In the genomic region with DNA sequence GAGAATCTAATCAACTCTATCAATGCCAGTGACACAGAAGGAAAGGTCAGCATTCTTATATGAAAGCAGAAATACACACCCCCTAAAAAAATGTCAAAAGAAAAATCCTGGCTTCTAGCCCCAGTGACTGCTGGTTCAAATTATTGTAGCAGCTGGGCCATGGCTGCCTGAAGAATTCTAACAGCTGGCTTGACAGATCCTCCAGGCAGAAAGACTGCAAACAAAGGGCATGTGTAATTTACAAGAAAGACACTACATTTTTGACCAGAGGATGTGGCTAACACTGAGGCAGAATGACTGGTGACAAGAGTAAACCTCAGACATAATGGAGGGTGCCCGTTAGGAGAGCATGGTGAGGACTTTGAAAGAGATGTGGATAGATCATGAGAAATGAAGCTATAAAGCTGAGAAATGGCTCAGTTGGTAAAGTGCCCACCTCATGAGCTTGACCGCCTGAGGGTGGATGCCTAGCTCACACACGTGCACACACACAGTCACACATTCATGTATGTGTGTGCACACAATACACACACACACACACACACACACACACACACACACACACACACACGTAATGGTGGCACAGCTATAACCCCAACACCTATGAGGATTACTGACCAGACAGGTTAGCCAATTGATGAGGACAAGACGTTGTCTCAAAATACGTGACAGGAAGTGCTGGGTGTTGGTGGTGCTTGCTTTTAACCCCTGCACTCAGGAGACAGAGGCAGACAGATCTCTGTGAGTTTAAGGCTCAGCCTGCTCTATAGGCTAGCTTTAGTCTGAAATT, we compare ENCODE assay signal across 16 mouse cellular contexts. TPM values are rescaled to one million over a fixed set of nuclear protein-coding genes. Genes with fewer than 3 reads are reported as not detected.
DNase-seq lines count a peak whose midpoint lies in the region; ATAC-seq and TF ChIP-seq lines count a peak whose summit lies in the region.
"Had no signal": no experiment of that assay in that cellular context is flagged by ENCODE, and none has a peak within 500 bp of the region (broad histone marks: within the 10 kb centered on the region; RNA-seq: fewer than 3 reads in every experiment).

No protein-coding gene starts in this region.

- H3K4me3 ChIP-seq in lung, embryonic 14.5 days (ENCODE audit: low read depth, low read length), result no peak overlapping the region
- no peak overlapping the region for H3K4me3 ChIP-seq in embryonic facial prominence, embryonic 10.5 days
- no peak overlapping the region for H3K4me3 ChIP-seq in limb, embryonic 15.5 days
- H3K4me3 ChIP-seq in kidney, embryonic 15.5 days (replicated peaks), result no peak overlapping the region
- H3K4me3 ChIP-seq: forebrain, embryonic 12.5 days; megakaryocyte, embryonic 14.5 days had no signal

- H3K4me2 ChIP-seq in lung, embryonic 14.5 days, result no peak overlapping the region
- no peak overlapping the region for H3K4me2 ChIP-seq in limb, embryonic 15.5 days
- no peak overlapping the region for H3K4me2 ChIP-seq in kidney, embryonic 15.5 days
- H3K4me2 ChIP-seq: forebrain, embryonic 12.5 days had no signal

- H3K27me3 ChIP-seq in lung, embryonic 14.5 days (ENCODE audit: insufficient read depth, low read length), result no peaks in the 10 kb centered on the region
- H3K27me3 ChIP-seq in embryonic facial prominence, embryonic 10.5 days (replicated peaks; ENCODE audit: low read depth, poor library complexity, severe bottlenecking), result no peaks in the 10 kb centered on the region
- H3K27me3 ChIP-seq in limb, embryonic 15.5 days, result no peaks in the 10 kb centered on the region
- H3K27me3 ChIP-seq in kidney, embryonic 15.5 days, result no peaks in the 10 kb centered on the region
- H3K27me3 ChIP-seq: forebrain, embryonic 12.5 days had no signal

- H3K9me3 ChIP-seq in lung, embryonic 14.5 days (ENCODE audit: low read depth, low read length), result no peaks in the 10 kb centered on the region
- H3K9me3 ChIP-seq in embryonic facial prominence, embryonic 10.5 days, result no peaks in the 10 kb centered on the region
- H3K9me3 ChIP-seq in limb, embryonic 15.5 days, result no peaks in the 10 kb centered on the region
- no peaks in the 10 kb centered on the region for H3K9me3 ChIP-seq in kidney, embryonic 15.5 days (replicated peaks)
- H3K9me3 ChIP-seq: forebrain, embryonic 12.5 days; G1E; megakaryocyte, embryonic 14.5 days had no signal

- H3K27ac ChIP-seq in lung, embryonic 14.5 days (ENCODE audit: low read depth), result peak overlapping the region; percentile 33; the same call in 1 of the 2 replicates
- 0 out of 2 replicates have a peak overlapping the region, but pooled peaks have one; percentile 40 for H3K27ac ChIP-seq in embryonic facial prominence, embryonic 10.5 days (replicated peaks)
- peak overlapping the region; percentile 47; the same call in 1 of the 2 replicates for H3K27ac ChIP-seq in limb, embryonic 15.5 days
- H3K27ac ChIP-seq in kidney, embryonic 15.5 days, result no peak overlapping the region
- H3K27ac ChIP-seq: forebrain, embryonic 12.5 days had no signal

- H3K36me3 ChIP-seq in lung, embryonic 14.5 days (ENCODE audit: insufficient read depth), result no peaks in the 10 kb centered on the region
- H3K36me3 ChIP-seq in embryonic facial prominence, embryonic 10.5 days (replicated peaks), result peaks cover 3% of the 10 kb centered on the region; the same call in 1 of the 2 replicates
- H3K36me3 ChIP-seq in limb, embryonic 15.5 days, result no peaks in the 10 kb centered on the region
- no peaks in the 10 kb centered on the region for H3K36me3 ChIP-seq in kidney, embryonic 15.5 days
- H3K36me3 ChIP-seq: forebrain, embryonic 12.5 days had no signal

- H3K4me1 ChIP-seq in lung, embryonic 14.5 days (ENCODE audit: insufficient read depth), result no peaks in the 10 kb centered on the region
- peaks cover 7% of the 10 kb centered on the region; the same call in 1 of the 2 replicates for H3K4me1 ChIP-seq in embryonic facial prominence, embryonic 10.5 days
- H3K4me1 ChIP-seq in limb, embryonic 15.5 days, result 0 out of 2 replicates have a peak, but pooled peaks cover 3% of the 10 kb centered on the region
- no peaks in the 10 kb centered on the region for H3K4me1 ChIP-seq in kidney, embryonic 15.5 days
- H3K4me1 ChIP-seq: forebrain, embryonic 12.5 days had no signal

- peak; percentile 84 for DNase-seq in lung, embryonic 14.5 days
- DNase-seq in lung, postnatal 14 days, result no peak
- DNase-seq in NIH3T3 (ENCODE audit: low read depth), result peak; percentile 81
- no peak for DNase-seq in embryonic facial prominence, embryonic 10.5 days (ENCODE audit: low spot score)
- DNase-seq in right cerebral cortex, adult 18-20 months, result no peak
- DNase-seq: adrenal gland, postnatal 10 days; cerebellum, adult 9-10 months; gastrocnemius, postnatal 14 days; heart, postnatal 4 days; kidney, adult 8-10 months; thymus, postnatal 14 days had no signal

- no peak for TF ChIP-seq CTCF in lung, embryonic 14.5 days (IDR thresholded peaks at IDR 0.05; ENCODE audit: low read depth)

- H3K9ac ChIP-seq in lung, embryonic 14.5 days, result no peak overlapping the region
- H3K9ac ChIP-seq in limb, embryonic 15.5 days, result no peak overlapping the region
- no peak overlapping the region for H3K9ac ChIP-seq in kidney, embryonic 15.5 days
- H3K9ac ChIP-seq: forebrain, embryonic 12.5 days had no signal

- ATAC-seq in lung, embryonic 14.5 days (ENCODE audit: insufficient read depth), result peak; percentile 71; the same call in 1 of the 2 replicates
- no peak; the same call in 1 of the 2 replicates for ATAC-seq in limb, embryonic 15.5 days (ENCODE audit: insufficient number of reproducible peaks, low FRiP score, low TSS enrichment, low read depth)
- ATAC-seq in kidney, embryonic 15.5 days (replicated peaks; ENCODE audit: low FRiP score), result no peak

- WGBS in lung, embryonic 14.5 days, result 71% methylated on average over 6 of the region's 6 CpGs
- WGBS in embryonic facial prominence, embryonic 10.5 days, result 84% methylated on average over 6 of the region's 6 CpGs
- WGBS in limb, embryonic 15.5 days, result 71% methylated on average over 6 of the region's 6 CpGs
- WGBS in kidney, embryonic 15.5 days, result 85% methylated on average over 6 of the region's 6 CpGs

RNA-seq across cellular contexts. Expression of a gene that starts 42.4 kb away (rescaled TPM):
- polyA plus RNA-seq in lung, embryonic 14.5 days (2014; fragmentation: Nextera tagmentation; extraction: Ambion mirVana), result 12.3 and 13.8 TPM in 2 replicates
- 9.1 and 9.9 TPM in 2 replicates for polyA plus RNA-seq in embryonic facial prominence, embryonic 10.5 days (2016; fragmentation: Nextera tagmentation; extraction: Ambion mirVana)
- 9.4 and 12.0 TPM in 2 replicates for polyA plus RNA-seq in limb, embryonic 15.5 days (2015; fragmentation: Nextera tagmentation; extraction: Ambion mirVana)
- 7.6 and 8.0 TPM in 2 replicates for polyA plus RNA-seq in kidney, embryonic 15.5 days (2015; fragmentation: Nextera tagmentation; extraction: Ambion mirVana)

Comparison
In these comparisons a context has a peak if more than half of its experiments do, and no peak if none do; other contexts are left out.
1. DNase-seq: peak in lung, embryonic 14.5 days (single experiment) and NIH3T3 (single experiment); none in lung, postnatal 14 days (single experiment), embryonic facial prominence, embryonic 10.5 days (single experiment) and right cerebral cortex, adult 18-20 months (single experiment).